Mouse (Mus musculus) naive thymus-derived CD4-positive, alpha-beta T cell, adult 2 months (primary cell): ENCODE measurements around the gene D3Ertd254e.

ENCODE experiments used
- DNase-seq: peaks from one replicate; pipeline ENCODE4 v3.0.0-alpha.2; 2011; ENCODE audit warnings: low read depth

Gene D3Ertd254e

DNA sequence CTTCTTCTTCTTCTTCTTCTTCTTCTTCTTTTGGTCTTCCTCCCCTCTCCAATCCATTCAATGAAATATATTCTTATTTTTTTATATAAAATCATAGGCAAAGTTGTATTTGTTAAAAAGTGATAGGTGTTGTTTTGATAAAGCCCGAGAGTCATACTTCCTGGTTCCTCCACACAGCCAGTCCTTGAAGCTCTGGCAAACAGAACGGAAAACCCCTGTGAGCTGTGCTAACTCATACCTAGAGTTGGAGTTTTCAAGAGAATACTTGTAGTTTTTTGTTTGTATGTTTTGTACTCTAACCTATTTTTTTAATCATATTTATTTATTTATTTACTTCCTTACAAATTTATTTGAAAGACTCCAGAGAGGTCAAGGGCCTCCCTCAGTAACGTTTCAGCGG is 61.9 kb downstream of the D3Ertd254e start:
- DNase-seq, result no peak
